Mouse (Mus musculus) c-Kit-positive CD71-positive TER-119-negative erythroid progenitor cells, embryonic 14.5 days (primary cell): Measurements from ENCODE around the gene Cep97.
A peak's percentile ranks its signal among the peaks of the same experiment; 100 is the strongest.
"Not testable (repeated sequence)": the region's sequence is repeated elsewhere in the genome, so short reads cannot be mapped to it uniquely, and the experiment has no call there.

Experiments used
- DNase-seq: peaks from one replicate; pipeline ENCODE4 v3.0.0-alpha.2; 2013; ENCODE audit warnings: low read depth

Gene Cep97

DNA sequence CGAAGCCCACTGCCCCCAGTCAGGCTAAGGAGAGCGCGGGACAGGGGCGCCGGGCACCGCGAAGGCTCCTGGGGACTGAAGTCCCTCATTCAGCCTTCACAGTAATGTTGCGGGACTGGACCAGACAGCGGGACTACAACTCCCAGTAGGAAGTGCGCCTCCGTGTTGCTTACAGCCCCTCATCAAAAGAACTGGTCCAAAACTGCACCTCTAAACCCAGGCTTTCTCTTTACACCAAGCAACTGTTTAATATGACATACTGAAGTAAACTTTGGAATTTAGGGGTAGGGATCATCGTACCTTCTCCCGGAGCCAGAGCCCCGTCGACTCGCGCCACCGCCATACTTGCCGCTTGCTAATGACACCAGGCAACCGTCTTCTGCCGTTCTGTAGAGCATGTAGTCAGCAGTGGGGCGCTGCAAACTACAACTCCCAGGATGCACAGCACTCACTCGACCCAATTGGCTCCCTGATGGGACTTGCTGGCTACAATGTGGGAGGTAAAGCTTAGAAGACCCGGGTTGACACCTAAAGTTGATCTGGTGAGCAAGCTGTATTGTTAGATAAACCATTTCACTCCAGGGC is at the start of gene Cep97:
Gene Cep97 (minus strand): TSS at position 403 of the 585 bp plus-strand sequence.
- peak; percentile 89 for DNase-seq

- DNase-seq, result peak; percentile 43
These were observed 40.2 kb upstream of the Cep97 start for GRCm38 (mm10) chr16:55974903-55975285.

GRCm38 (mm10) chr16:55974256-55974902 is 39.7 kb upstream of the Cep97 start:
- peak; percentile 71 for DNase-seq

DNA sequence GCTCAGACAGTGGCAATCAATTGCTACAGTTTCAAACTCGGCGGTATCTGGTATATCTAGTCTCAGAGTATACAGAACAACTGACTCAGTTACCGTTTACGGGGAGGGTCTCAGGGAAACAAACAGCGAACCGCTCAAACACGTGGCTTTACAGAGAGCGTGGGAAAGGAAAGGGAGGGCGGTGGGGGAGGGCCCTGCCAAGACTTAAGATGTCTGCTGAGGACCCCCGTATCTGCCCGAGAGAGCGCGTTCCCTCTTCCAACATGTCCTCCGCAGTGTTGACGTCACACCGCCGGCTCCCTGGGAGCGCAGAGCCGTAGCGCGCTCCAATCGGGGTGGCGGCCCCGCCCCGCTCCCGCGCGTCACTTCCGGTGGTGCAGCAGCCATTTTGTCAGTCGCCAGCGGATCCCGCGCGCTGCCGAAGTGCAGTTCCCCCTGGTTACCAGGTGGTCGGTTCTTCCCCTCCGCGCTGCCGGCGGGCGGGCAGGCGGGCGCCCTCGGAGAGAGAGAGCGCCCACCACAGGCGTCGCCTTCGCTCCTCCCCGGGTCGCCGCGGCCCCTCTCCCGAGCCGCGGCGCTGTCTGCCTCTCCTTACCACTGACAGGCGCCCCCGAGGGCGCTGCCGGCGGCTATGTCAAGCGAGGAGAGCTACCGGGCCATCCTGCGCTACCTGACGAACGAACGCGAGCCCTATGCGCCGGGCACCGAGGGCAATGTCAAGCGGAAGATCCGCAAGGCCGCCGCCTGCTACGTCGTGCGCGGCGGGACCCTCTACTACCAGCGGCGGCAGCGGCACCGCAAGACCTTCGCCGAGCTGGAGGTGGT is 39.0 kb upstream of the Cep97 start, which contains the start of gene Zbtb11:
Gene Zbtb11 (plus strand): TSS at position 453 of the 825 bp plus-strand sequence.
- peak; percentile 98 for DNase-seq

DNA sequence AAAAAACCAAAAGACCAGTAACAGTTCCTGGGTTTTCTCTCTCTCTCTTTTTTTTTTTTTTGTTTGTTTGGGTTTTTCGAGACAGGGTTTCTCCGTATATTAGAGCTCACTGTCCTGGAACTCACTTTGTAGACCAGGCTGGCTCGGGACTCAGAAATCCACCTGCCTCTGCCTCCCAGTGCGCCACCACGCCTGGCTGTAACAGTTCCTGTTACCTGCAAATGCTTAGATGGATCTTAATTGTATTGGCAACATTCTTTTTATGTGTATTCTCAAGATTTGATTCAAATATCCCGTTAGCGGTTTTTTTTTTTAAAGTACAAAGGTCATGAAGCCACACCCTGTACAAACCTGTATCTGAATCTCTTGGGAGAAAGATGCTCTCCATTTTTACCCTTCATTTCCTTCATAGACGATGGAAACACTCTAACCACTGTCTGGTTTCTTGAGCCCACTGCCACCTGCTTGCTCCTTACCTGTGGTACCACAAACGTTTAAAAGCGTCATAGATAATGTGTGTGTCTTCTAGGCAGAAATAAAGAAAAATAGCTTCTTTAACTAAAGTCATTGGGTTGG is 38.1 kb upstream of the Cep97 start:
- DNase-seq, result peak; percentile 24

DNA sequence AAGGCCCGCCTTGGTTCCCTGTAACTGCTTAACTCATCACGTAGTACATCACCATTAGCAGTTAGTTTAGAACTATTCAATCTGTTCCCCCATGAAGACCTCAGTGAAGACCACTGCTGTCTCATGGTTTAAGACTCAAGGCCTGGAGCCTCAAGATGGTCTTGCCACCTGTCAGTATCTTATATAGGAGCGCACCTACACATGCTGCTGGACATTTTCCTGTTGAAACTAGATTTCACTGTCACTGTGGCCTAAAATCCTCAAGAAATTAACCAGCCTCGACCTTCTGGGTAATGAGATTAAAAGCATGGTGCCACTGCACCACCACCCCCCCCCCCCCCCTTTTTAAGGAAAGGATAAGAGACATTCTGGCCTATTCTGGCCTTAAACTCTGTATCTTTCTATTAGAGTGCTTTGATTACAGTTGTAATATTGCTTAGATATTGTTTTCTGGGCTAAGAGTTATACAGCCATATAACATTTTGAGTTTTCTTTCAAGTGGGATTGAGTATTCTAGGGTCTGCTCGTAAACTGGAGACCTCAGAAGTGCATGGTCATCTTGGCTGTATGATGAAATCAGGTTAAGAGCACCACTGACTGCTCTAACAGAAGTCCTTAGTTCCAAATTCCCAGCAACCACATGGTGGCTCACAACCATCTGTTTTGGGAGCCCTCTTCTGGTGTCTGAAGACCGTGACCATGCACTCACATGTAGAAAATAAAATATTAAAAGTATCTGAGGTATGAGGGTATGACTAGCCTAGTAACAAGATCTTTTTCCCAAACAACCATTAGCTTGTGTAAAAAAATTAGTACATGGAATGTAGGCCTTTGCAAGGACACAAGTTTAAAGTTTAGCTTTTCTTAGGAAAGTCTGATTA is 37.3 kb upstream of the Cep97 start:
- no peak for DNase-seq

- no peak for DNase-seq
These were observed 35.8 kb upstream of the Cep97 start for GRCm38 (mm10) chr16:55970416-55970815.

DNA sequence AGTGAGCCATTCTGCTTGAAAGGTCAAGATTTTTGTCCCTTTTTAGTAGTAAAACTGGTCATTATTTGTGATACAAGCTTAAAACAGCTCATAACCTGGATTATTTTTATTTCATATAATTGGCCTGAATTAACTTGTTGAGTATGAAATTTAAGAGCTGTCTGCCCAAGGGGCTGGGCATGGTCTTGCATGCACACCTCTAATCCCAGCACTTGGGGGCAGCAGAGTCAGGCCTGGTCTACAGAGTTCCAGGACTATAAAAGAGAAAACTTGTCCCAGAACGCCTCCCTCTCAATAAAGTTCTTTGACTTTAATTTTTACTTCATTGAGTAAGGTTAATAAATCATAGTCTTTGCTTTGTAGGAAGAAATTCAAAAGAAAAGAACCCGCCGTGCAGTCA is 34.5 kb upstream of the Cep97 start:
- DNase-seq, result peak; percentile 53

- no peak for DNase-seq
These were observed 32.6 kb upstream of the Cep97 start for GRCm38 (mm10) chr16:55967221-55967620.

GRCm38 (mm10) chr16:55966212-55966871 is 31.7 kb upstream of the Cep97 start, which contains the start of gene Rpl24:
Rpl24 (plus strand) TSS chr16:55966275.
- peak; percentile 89 for DNase-seq

DNA sequence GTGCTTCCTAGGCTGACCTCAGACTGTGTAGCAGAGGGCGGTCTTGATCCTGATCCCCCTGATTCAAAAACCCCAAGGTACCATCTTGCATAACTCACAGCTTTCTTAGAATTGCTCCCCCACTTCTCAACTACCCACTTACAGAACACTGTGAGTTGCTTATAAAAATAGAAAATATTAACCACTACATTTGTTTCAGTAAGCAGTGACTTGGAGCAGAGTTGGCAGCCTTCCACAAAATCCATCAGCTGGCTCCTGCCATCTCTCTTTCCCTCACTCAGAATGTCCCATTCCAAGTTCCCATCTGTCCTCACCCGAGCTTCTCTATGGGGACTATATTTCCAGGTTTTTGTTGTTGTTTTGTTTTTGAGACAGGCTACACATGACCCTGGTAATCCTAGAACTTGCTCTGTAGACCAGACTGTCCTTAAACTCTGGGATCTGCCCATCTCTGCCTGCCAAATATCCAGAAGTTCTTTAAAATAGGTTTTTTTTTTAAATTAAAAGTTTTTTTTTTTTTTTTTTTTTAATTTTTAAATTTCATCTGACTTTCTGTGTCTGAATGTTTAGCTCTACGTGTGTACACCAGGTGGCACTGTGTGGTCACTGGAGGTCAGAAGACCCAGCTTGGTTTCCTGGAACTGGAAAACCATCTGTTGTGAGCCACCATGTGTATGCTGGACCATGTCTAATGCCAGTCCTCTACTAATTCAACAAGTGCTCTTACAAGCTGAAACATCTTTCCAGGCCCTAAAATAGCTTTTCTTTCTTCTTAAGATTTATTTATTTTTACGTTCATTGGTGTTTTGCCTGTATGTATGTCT is 29.7 kb upstream of the Cep97 start:
- peak; percentile 39 for DNase-seq

DNA sequence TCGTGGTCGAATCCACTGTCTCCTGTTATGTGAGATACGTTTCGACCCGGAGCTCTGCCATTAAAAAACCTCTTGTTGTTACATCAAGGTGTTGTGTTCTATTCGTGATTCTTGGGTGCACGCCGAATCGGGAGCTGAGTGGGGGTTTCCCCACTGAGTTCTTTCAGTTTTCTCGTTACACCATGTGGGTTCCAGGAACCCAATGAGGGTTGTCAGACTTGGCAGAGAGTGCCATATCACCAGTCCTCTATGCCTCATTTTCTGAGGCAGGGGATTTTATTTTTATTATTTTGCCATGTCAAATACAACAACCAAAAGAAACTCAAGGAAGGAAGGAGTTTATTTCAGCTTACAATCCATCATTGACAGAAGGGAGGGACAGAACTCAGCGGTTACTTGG is 28.4 kb upstream of the Cep97 start:
- not testable (repeated sequence) for DNase-seq

- DNase-seq, result not testable (repeated sequence)
These were observed 19.5 kb upstream of the Cep97 start for GRCm38 (mm10) chr16:55954196-55954595.

DNA sequence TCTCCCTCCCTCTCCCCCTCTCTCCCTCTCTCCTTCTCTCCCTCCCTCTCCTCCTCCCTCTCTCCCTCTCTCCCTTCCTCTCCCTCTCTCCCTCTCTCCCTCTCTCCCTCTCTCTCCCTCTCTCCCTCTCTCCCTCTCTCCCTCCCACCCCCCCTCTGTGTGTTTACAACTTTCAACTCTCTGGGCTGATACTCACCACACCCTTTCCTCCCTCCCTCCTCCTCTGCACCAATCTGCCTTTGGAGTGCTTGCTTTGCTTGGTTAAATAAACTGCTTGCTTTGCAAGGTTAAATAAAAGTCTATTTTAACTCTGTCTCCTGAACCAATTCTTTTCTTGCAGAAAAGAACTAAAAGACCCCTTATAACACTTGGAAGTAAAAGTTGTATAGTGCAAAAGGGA is 18.1 kb upstream of the Cep97 start:
- no peak for DNase-seq

DNA sequence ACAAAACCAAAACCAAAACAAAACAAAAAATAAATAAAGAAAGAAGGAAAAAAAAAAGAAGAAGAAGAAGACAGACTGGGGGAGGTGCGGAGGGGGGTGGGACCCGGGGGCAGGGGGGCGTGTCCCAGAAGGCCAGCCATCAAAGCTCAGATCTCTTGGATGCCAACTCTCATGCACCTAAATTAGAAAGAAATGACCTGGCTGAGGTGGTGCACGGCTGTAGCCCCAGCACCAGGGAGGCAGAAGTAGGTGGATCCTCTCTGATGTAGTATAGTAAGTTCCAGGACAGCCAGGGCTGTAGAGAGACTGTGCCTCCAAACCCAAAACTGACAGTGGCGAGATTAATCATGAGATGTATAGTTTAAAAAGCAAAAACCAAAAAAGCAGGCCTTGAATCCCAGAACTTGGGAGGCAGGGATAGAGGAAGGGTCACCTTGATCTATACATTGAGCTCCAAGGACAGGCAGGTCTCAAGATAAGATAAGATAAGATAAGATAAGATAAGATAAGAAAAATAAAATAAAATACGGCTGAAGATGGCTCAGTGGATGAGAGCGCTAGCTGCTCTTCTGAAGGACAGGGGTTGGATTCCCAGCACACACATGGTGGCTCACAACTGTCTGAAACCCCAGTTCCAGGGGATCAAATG is 17.1 kb upstream of the Cep97 start:
- DNase-seq, result no peak

- DNase-seq, result peak; percentile 94
These were observed 16.5 kb upstream of the Cep97 start for GRCm38 (mm10) chr16:55950946-55951678.

DNA sequence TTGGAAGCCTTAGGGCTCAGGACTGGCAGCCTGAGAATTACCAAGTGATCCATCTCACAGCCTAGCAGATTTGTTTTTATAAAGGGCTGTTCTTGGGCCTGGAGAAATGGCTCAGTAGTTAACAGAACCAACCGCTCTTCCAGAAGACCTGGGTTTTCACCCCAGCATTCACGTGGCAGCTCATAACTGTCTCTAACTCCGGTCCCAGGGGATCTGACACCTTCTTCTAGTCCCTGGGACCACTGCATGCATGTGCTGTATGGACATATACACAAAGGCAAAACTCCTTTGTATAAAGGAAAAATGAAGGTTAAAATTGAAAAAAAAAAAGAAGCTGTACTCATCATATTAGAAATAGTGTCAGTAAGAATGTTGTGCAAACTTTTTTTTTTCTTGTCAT is 15.8 kb upstream of the Cep97 start:
- DNase-seq, result no peak

- DNase-seq, result no peak
These were observed 14.3 kb upstream of the Cep97 start for GRCm38 (mm10) chr16:55948963-55949362.

- DNase-seq, result not testable (repeated sequence)
These were observed 13.3 kb upstream of the Cep97 start for GRCm38 (mm10) chr16:55947876-55948410.
